8 mouse cellular contexts compared by ENCODE assay signal in genomic region chr4:152272449-152273049, GRCm38 (mm10). TPM values are rescaled to one million over a fixed set of nuclear protein-coding genes. Genes with fewer than 3 reads are reported as not detected.
DNase-seq lines count a peak whose midpoint lies in the region.

No protein-coding gene starts in this region.

- peak; percentile 86 for DNase-seq in MN1 (ENCODE audit: low spot score)
- DNase-seq in adipocyte (ENCODE audit: low spot score) = peak; percentile 87
- peak; percentile 84 for DNase-seq in heart, adult 8-10 months (ENCODE audit: low spot score)
- DNase-seq in kidney, adult 9 months = peak; percentile 49
- peak; percentile 59 for DNase-seq in lung, postnatal 36 days
- DNase-seq in yolk sac, embryonic 10.5 days (ENCODE audit: low spot score) = no peak
- no peak for DNase-seq in spleen, postnatal 10 days (ENCODE audit: low spot score in 2 of 2)
- no peak for DNase-seq in thymus, postnatal 36 days

RNA-seq across cellular contexts. Expression of gene Gpr153, which starts 1.5 kb away (rescaled TPM):
- total RNA-seq in heart, adult 8-10 months (2022) = 10 to 100 TPM in 2 of 4 experiments, 1 to 10 TPM in 2; 5.6 to 11.9 (median 9.8) TPM

RNA-seq across cellular contexts. Expression of gene Hes3, which starts 18.9 kb away (rescaled TPM):
- not detected for total RNA-seq in heart, adult 8-10 months (2022)

RNA-seq across cellular contexts. Expression of gene Icmt, which starts 24.5 kb away (rescaled TPM):
- 10 to 100 TPM; 25.2 to 36.4 (median 30.6) TPM for total RNA-seq in heart, adult 8-10 months (2022)

RNA-seq across cellular contexts. Expression of gene Rnf207, which starts 46.2 kb away (rescaled TPM):
- total RNA-seq in heart, adult 8-10 months (2022) = 10 to 100 TPM; 29.1 to 63.4 (median 46.1) TPM

RNA-seq across cellular contexts. Expression of gene Rpl22, which starts 53.0 kb away (rescaled TPM):
- 100 to 1,000 TPM; 266 to 327 (median 276) TPM for total RNA-seq in heart, adult 8-10 months (2022)

Comparison
In these comparisons a context has a peak if more than half of its experiments do, and no peak if none do; other contexts are left out.
1. DNase-seq: peak in MN1 (single experiment), adipocyte (single experiment), heart, adult 8-10 months (single experiment), kidney, adult 9 months (single experiment) and lung, postnatal 36 days (single experiment); none in yolk sac, embryonic 10.5 days (single experiment), spleen, postnatal 10 days (0 of 2) and thymus, postnatal 36 days (0 of 2).